In genomic region chr8:54370501-54370900, GRCm38 (mm10) we compare ENCODE assay signal across 24 mouse cellular contexts.
DNase-seq lines count a peak whose midpoint lies in the region; ATAC-seq lines count a peak whose summit lies in the region.
"Had no signal": no experiment of that assay in that cellular context is flagged by ENCODE, and none has a peak within 500 bp of the region (broad histone marks: within the 10 kb centered on the region; RNA-seq: fewer than 3 reads in every experiment).

No protein-coding gene starts in this region.

- H3K4me3 ChIP-seq in kidney, embryonic 14.5 days (ENCODE audit: low read length), result no peak overlapping the region
- H3K4me3 ChIP-seq in kidney, embryonic 16.5 days (ENCODE audit: low read length), result no peak overlapping the region
- H3K4me3 ChIP-seq in midbrain, embryonic 13.5 days (replicated peaks), result no peak overlapping the region
- no peak overlapping the region for H3K4me3 ChIP-seq in midbrain, embryonic 16.5 days (ENCODE audit: low read depth, low read length)
- H3K4me3 ChIP-seq: embryonic facial prominence, embryonic 10.5 days; embryonic facial prominence, embryonic 12.5 days; forebrain, embryonic 13.5 days; forebrain, embryonic 15.5 days had no signal

- H3K27ac ChIP-seq in kidney, embryonic 14.5 days (ENCODE audit: low read depth, low read length), result no peak overlapping the region
- H3K27ac ChIP-seq in kidney, embryonic 16.5 days (ENCODE audit: low read length), result no peak overlapping the region
- no peak overlapping the region for H3K27ac ChIP-seq in midbrain, embryonic 13.5 days
- H3K27ac ChIP-seq in midbrain, embryonic 16.5 days (ENCODE audit: low read length), result no peak overlapping the region
- H3K27ac ChIP-seq: embryonic facial prominence, embryonic 10.5 days; embryonic facial prominence, embryonic 12.5 days; forebrain, embryonic 13.5 days; forebrain, embryonic 15.5 days had no signal

- H3K36me3 ChIP-seq in kidney, embryonic 14.5 days (ENCODE audit: control insufficient read depth, insufficient read depth, low read length), result no peaks in the 10 kb centered on the region
- H3K36me3 ChIP-seq in kidney, embryonic 16.5 days (ENCODE audit: insufficient read depth, low read length), result no peaks in the 10 kb centered on the region
- H3K36me3 ChIP-seq in midbrain, embryonic 13.5 days, result no peaks in the 10 kb centered on the region
- no peaks in the 10 kb centered on the region for H3K36me3 ChIP-seq in midbrain, embryonic 16.5 days (ENCODE audit: control insufficient read depth, insufficient read depth, low read length)
- H3K36me3 ChIP-seq: embryonic facial prominence, embryonic 10.5 days; embryonic facial prominence, embryonic 12.5 days; forebrain, embryonic 15.5 days; G1E had no signal

- H3K9me3 ChIP-seq in kidney, embryonic 14.5 days (ENCODE audit: control insufficient read depth, low read length), result no peaks in the 10 kb centered on the region
- H3K9me3 ChIP-seq in kidney, embryonic 16.5 days (ENCODE audit: low read length), result no peaks in the 10 kb centered on the region
- no peaks in the 10 kb centered on the region for H3K9me3 ChIP-seq in midbrain, embryonic 13.5 days
- no peaks in the 10 kb centered on the region for H3K9me3 ChIP-seq in midbrain, embryonic 16.5 days (replicated peaks; ENCODE audit: control insufficient read depth, low read length, poor library complexity, severe bottlenecking)
- H3K9me3 ChIP-seq: embryonic facial prominence, embryonic 10.5 days; embryonic facial prominence, embryonic 12.5 days; forebrain, embryonic 13.5 days; forebrain, embryonic 15.5 days; G1E had no signal

- no peak for ATAC-seq in kidney, embryonic 14.5 days (ENCODE audit: low FRiP score, low TSS enrichment)
- ATAC-seq in kidney, embryonic 16.5 days (ENCODE audit: low FRiP score, low TSS enrichment), result no peak
- ATAC-seq in midbrain, embryonic 13.5 days, result 0 out of 2 replicates have a peak, but pooled peaks have one; percentile 55
- ATAC-seq in midbrain, embryonic 16.5 days, result no peak
- ATAC-seq: activated CD4-positive, CD25-positive, alpha-beta regulatory T cell, adult 4 months; CD4-positive, CD25-positive, alpha-beta regulatory T cell, adult 4 months; forebrain, embryonic 15.5 days; Patski had no signal

- H3K4me2 ChIP-seq in kidney, embryonic 14.5 days (replicated peaks; ENCODE audit: low read depth, low read length), result no peak overlapping the region
- H3K4me2 ChIP-seq in kidney, embryonic 16.5 days (replicated peaks; ENCODE audit: low read depth, low read length), result no peak overlapping the region
- no peak overlapping the region for H3K4me2 ChIP-seq in midbrain, embryonic 13.5 days (replicated peaks)
- H3K4me2 ChIP-seq in midbrain, embryonic 16.5 days (ENCODE audit: low read length), result no peak overlapping the region
- H3K4me2 ChIP-seq: embryonic facial prominence, embryonic 12.5 days; forebrain, embryonic 13.5 days; forebrain, embryonic 15.5 days had no signal

- no peaks in the 10 kb centered on the region for H3K27me3 ChIP-seq in kidney, embryonic 14.5 days (ENCODE audit: control insufficient read depth, insufficient read depth, low read length)
- no peaks in the 10 kb centered on the region for H3K27me3 ChIP-seq in kidney, embryonic 16.5 days (ENCODE audit: insufficient read depth, low read length)
- H3K27me3 ChIP-seq in midbrain, embryonic 13.5 days, result no peaks in the 10 kb centered on the region
- H3K27me3 ChIP-seq in midbrain, embryonic 16.5 days (ENCODE audit: control insufficient read depth, insufficient read depth, low read depth, low read length), result no peaks in the 10 kb centered on the region
- H3K27me3 ChIP-seq: CH12.LX; embryonic facial prominence, embryonic 12.5 days; forebrain, embryonic 13.5 days; forebrain, embryonic 15.5 days; Patski had no signal

- WGBS in kidney, embryonic 14.5 days, result 91% methylated on average over 4 of the region's 4 CpGs
- WGBS in kidney, embryonic 16.5 days, result 89% methylated on average over 4 of the region's 4 CpGs
- WGBS in midbrain, embryonic 13.5 days, result 86% methylated on average over 4 of the region's 4 CpGs
- 93% methylated on average over 4 of the region's 4 CpGs for WGBS in midbrain, embryonic 16.5 days

- peak; percentile 4 for DNase-seq in kidney, adult 11 months
- DNase-seq in kidney, adult 9 months, result peak; percentile 53
- DNase-seq: adrenal gland, adult 8-10 months; adrenal gland, postnatal 14 days; adrenal gland, postnatal 36 days; B cell, adult 2 months; cerebellum, adult 11-12 months; cerebellum, adult 2 months; cerebellum, adult 9-10 months; cerebellum, postnatal 10 days; cerebellum, postnatal 25 days had no signal

- no peak overlapping the region for H3K9ac ChIP-seq in kidney, embryonic 14.5 days (ENCODE audit: low read depth, low read length)
- H3K9ac ChIP-seq in kidney, embryonic 16.5 days (replicated peaks; ENCODE audit: low read length), result no peak overlapping the region
- H3K9ac ChIP-seq in midbrain, embryonic 13.5 days (replicated peaks), result no peak overlapping the region
- H3K9ac ChIP-seq in midbrain, embryonic 16.5 days (ENCODE audit: low read depth, low read length), result no peak overlapping the region
- H3K9ac ChIP-seq: embryonic facial prominence, embryonic 12.5 days; forebrain, embryonic 13.5 days; forebrain, embryonic 15.5 days had no signal

- H3K4me1 ChIP-seq in kidney, embryonic 14.5 days (ENCODE audit: control insufficient read depth, insufficient read depth, low read length), result no peaks in the 10 kb centered on the region
- no peaks in the 10 kb centered on the region for H3K4me1 ChIP-seq in kidney, embryonic 16.5 days (ENCODE audit: insufficient read depth, low read length)
- no peaks in the 10 kb centered on the region for H3K4me1 ChIP-seq in midbrain, embryonic 13.5 days (replicated peaks)
- no peaks in the 10 kb centered on the region for H3K4me1 ChIP-seq in midbrain, embryonic 16.5 days (ENCODE audit: control insufficient read depth, insufficient read depth, low read length)
- H3K4me1 ChIP-seq: embryonic facial prominence, embryonic 10.5 days; embryonic facial prominence, embryonic 12.5 days; forebrain, embryonic 13.5 days; forebrain, embryonic 15.5 days had no signal
